Mouse (Mus musculus) CH12F3 (cell line): ENCODE data around the gene Prkar2b.

ENCODE experiments used
- in situ Hi-C: fragments of 300-500 bp; cut with MboI; formaldehyde crosslinking; loops from 2 replicates; pipeline ENCODE4 v1.14.3; 2020; ENCODE audit warnings: low sequenced_read_pairs

Gene Prkar2b

DNA sequence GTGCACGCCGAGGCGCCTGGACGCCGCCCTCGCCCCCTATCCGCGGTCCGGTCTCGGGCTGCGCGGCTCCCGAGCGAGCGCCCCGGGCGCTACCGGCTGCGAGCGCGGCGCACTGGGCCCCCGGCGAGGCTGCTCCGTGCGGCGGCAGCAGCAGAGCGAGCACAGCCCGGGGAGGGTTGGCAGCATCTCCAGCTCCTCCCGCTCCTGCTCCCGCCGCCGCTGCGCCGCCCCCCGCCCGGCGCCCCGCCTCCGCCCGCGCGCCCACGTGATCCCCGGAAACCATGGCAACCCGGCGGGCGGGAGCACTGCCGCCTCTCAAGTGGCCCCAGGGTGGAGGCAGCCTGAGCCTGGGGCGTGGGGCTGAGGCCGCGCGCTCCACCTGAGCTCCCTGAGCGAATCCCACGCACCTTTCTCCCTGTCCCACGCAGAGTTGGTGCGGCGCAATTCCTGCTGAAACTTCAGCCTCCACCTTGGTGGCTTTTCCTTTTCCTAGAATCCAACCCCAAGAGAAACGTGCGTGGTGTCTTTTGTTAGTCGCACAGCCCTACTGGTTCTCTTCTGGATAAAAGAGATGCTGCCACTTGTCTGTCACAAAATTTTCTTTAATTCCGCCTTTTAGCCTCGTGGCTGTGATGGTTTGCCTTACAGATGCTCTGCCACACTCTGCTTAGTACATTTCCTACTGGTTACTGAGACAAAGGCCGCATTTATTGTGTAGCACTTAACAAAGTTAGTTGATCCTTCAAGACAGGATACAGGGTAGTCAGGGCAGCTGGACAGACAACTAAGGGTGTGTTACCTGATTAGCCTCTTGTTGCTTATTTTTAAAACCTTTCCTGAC is at the start of gene Prkar2b:
Prkar2b (minus strand) TSS at position 207 of the 841 bp plus-strand sequence.
- in situ Hi-C loops = loop anchor here (10.0 kb wide), 1 partner anchor 77 kb away; no protein-coding TSS in a partner anchor

DNA sequence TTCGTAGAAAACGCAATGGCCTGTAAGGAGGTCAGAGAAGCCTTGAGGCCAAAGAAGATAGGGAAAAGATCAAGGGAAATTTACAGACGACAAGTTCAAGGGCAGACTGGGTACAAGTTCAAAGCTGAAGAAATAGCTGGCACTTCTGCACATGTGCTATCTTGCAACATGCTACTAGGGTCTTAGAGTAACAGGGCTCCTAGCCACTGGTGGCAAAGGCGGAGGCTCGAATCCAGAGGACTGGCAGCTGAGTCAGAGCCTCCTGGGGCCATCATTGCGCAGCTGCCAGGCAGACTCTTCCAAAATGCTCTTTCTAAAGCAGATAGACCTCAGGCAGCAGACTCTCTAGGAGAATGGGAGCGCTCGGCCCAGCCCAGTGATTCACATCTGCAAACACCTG is 48.1 kb upstream of the Prkar2b start:
- in situ Hi-C loops = no loop called here

DNA sequence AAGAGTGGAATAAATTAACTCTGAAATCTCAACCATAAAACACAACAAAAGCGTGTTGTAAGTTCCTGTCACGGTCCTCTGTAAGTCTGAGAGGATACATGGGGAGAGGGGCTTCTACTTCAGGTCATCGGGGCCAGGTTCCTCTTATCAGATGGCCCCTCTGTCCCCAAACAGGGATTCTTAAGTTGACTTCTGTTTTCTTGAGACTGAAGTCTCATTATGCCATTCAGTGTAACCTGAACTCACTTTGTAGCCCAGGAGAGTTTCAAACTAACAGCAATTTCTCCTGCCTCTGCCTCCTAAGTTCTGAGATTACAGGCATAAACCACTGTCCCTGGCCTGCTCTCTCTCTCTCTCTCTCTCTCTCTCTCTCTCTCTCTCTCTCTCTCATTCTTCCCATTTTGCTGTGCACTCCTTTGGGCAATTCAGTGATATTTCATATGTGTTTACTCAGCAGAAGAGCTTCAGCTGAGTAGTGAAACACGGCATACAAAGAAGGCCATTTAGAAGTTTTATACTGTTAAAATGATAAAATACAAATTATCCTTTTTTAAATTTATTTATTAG is 43.9 kb upstream of the Prkar2b start:
- in situ Hi-C loops = no loop called here

DNA sequence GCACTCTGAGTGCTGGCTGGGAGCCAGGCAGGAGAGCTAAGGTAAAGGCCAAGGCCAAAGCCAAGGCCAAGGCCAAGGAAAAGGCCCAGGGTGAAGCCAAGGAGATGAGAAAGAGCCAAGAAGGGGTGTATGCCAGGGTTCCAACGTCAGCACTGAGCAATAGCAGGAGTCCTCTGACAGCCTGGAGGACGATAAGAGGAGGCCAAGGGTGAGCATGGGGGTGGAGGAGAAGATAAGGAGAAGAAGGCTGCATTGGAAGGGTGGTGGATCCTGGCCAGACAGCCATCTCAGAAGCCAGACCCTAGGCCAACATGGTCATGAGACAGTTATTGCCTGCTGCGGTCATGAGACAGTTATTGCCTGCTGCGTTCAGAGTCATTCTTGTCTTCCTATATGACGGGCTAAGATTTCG is 43.4 kb upstream of the Prkar2b start:
- in situ Hi-C loops = no loop called here

DNA sequence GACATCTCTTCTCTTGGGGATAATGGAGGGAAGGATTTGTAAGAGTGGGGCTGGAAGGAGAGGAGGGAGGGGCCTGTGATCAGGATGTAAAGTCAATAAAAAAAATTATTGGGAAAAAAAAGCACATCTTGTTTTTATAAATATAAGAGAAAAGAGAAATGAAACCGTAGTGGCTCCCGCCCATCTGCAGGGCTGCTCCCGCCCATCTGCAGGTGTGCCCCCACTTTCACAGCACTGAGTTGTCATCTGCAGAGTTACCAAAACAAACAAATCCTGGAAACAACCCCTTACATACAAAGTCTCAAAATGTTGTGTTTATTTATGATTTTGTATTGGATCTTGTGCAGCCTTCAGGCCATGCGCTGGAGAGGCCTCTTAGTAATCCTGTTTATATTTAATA is 40.2 kb upstream of the Prkar2b start:
- in situ Hi-C loops = no loop called here

DNA sequence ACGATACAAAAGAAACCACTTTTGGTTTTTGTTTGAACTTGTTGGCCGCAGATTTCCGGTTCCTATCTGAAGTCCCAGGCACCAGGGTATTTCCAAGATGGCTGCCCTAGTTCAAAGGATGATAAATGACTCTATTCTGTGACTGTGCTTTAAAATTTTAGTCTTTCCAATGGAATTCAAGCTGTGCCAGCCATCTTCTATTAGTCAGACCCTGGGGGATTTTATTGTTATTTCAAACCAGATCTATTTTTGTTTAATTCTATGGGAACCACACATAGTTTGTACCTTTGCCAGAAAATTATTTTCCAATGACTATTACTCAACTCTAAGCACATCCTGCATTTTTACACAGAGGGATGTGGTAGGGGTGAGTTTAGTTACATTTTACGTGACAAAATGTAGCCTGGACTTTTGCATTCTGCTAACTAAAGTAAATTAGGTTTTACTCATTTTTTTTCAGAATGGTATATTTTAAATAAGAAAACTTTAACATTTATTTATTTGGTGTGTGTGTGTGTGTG is 38.6 kb upstream of the Prkar2b start:
- in situ Hi-C loops = no loop called here

DNA sequence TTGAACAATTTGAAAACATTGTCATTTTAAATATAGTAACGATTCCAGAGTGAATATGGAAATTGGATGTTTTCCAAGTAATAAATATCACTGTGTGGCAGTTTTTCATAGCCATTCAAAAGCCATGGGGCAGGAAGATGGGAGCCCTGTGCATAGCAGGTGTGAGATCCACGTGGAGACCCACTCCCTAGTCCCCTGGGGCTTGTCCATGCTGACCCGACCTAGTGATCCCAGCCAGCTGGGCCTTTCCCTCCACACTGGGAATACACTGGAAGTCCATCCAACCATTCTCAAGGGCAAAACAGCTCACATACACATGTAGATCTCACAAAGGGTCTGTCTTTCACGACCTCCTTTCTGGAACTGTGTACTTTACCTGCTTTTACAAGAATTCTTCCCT is 37.5 kb upstream of the Prkar2b start:
- in situ Hi-C loops = no loop called here

DNA sequence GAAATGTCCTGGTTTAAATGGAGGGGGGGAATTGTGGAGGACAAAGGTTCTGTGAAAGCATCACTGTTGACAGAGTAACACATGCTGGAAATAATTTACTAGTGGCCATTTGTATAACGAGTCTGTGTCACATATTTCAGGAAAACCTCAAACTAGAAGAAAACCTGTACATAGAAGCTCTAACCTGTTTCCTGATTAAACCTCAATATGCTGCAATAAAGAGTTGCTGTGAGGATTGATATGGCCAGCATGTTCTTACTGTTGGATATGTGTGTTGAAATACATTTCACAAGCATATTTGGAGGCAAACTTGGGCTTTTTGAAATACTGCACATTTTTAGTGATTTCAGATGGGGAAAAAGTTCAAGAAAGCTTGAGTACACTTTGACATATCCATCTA is 36.0 kb upstream of the Prkar2b start:
- in situ Hi-C loops = no loop called here

DNA sequence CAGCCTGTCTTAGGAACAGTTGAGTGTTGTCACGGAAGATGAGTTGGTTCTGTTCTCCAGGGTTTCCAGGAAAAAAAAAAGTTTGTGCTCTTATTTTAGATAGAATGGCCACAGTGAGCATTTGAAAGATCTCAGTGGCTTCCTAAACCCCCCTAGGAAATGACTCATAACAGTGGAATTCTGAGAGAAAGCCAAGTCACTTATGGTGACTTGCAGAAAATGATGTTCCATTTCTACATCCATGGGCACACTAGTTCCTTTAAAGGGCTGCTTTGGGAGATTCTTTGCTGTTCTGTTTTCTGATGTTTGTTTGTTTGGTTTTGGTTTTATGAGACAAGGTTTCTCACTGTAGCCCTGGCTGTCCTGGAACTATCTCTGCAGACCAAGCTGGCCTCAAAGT is 34.1 kb upstream of the Prkar2b start:
- in situ Hi-C loops = no loop called here

DNA sequence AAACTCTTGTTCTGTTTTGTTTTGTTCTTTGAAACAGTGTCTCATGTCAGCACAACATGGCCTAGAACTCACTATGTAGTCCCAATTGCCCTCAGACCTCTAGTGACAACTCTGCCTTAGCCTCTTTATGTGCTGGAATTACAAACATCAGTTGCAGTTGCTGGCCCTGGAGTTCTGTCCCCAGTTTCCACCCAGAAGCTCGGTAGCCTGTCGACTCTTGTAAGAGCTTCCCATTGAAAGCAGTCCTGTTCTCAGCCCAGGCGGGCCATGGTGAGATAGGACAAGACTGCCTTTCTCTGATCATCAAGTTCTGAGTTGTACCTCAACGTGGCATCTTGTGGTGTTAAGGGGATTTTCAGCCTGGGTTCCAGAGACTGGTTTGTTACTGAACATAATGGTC is 31.4 kb upstream of the Prkar2b start:
- in situ Hi-C loops = no loop called here

DNA sequence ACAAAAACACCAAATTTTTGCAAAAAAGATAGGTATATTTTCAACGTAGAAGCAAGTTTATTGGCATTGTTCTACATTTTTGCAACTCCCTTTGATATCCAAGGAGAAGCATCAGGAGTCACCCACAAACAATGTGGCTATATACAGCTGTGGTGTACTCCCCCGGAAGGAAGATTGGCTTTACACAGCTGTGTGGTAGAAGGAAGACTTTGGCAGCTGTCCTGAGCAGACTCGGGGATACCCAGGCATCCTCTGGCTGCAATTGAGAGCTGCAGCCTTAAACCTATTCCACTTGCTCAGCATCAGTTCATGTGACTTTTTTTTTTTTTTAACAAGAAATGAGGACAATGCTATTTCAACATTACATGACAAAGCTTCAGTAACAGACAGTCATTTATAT is 27.5 kb upstream of the Prkar2b start:
- in situ Hi-C loops = no loop called here

DNA sequence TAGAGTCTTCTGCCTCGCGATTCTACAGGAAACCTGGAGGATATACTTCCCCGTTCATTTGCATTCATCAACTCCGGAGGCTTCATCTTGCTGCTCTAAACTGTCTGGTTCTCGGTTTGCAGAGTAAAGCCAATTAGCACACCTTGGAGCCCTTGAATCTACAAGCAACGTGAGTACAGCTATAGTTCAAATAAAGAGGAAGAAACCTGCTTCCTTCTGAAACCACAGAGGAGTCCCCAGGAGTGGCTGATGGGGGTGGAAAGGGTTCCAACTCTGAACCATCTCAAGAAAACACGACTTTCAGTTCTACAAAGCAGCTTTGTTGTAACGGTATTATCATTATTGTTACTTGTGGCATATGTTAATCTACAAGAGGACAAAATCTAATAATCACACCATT is 26.2 kb upstream of the Prkar2b start:
- in situ Hi-C loops = no loop called here

DNA sequence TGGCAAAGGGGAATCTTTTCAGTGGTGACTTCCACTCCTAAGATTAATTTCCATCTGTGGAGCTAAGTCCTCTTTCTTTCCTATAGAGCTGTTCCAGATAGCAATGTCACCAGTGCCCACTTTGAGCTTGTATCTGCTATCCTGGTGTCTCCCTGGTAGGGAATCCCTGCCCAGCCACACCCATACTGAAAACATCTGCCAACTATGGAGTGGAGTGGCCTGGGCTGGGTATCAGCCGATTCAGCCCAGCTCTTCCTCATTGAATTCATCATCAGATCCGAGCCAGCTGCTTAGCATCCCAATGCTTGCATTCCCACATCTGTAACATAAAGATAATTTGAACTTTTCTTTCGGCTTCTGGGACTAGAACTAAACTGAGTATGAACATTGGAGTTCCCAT is 25.8 kb upstream of the Prkar2b start:
- in situ Hi-C loops = no loop called here

DNA sequence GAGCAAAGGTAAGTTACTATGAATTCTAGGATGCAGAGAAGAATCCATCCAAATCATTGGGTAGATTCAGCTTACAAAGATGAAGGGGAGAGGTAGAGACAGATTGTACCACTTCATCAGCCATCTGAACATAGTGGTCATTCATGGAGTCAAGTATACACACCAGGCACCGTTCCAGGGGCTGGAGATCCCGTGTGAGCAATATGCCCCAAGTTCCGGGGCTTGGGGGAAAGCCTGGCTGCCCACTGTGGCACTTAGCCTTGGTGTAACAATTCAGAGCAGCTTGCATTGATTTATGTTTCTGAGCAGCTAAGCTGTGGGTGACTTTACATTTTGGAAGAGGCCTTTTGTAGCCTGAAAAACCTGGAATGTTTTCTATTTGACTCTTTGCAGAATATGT is 24.8 kb upstream of the Prkar2b start:
- in situ Hi-C loops = no loop called here

DNA sequence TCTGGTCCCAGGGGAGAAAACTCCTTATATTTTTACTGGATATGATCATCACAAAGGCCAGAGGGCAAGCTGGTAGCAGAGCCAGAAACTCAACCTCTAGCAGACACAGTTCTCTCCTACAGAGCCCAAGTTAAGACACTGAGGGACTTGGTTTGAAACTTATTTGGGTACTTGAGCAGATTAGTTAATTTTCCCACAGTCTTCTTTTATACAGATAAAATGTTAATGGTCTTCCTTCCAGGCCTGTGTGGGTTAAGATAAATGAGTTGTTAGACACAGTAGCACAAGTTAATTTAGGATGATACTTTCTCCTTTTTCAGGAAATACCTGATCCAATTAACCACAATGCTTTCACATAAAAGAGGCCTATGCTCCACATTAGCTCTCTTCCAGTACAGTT is 24.1 kb upstream of the Prkar2b start:
- in situ Hi-C loops = no loop called here

DNA sequence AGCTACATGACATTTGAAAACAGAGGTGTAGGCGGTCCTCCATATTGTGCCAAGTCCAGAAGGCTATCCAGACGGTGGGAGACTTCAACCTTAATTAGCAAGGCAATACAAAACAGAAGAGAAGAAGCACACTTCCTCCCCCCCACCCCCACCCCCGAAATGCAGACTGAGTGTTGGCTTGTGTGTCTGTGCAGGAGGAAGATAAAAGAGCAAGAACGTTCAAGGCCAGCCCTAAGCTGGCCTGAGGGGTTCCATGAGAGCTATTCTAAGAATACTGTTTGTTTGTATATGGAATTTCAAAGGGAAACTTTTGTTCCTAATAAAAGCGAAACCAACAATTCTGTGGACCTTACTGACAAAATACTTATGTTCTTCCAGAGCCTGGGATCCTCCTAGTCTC is 23.5 kb upstream of the Prkar2b start:
- in situ Hi-C loops = no loop called here

DNA sequence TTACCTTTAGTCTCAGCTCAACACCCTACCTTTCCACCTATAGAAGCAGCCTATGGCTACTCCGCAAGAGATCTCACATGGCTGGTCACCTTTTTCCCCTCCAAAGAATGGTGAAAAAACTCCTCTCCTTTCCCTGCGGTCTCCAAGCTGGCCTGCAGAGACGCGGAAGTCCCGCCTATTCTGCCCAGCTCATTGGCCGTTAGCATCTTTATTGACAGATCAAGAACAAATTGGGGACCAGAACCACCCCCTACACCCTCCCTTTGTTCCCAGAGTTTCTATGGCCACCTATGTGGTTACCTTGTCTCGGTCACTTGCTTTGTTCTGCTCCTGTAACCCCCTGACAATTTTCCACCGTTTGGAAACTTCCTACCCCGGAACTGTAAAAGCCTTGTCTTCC is 19.6 kb upstream of the Prkar2b start:
- in situ Hi-C loops = no loop called here

DNA sequence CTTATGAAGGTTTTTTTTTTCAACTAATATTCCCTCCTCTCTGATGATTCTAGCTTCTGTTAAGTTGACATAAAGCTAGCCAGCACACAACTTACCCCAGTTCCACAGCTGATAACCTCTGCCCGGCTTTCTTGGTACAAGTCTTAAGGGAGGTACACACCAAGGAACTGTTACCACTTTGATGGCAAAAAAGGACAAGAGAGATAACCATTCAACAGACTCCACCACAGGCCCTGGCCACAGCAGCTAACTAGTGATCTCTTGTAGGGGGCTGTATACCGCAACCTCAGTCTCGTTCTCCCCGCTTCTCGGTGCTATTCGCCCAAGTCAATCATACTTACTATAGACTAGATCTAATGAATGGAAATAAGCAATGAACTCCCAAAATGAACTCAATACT is 16.3 kb upstream of the Prkar2b start:
- in situ Hi-C loops = no loop called here

DNA sequence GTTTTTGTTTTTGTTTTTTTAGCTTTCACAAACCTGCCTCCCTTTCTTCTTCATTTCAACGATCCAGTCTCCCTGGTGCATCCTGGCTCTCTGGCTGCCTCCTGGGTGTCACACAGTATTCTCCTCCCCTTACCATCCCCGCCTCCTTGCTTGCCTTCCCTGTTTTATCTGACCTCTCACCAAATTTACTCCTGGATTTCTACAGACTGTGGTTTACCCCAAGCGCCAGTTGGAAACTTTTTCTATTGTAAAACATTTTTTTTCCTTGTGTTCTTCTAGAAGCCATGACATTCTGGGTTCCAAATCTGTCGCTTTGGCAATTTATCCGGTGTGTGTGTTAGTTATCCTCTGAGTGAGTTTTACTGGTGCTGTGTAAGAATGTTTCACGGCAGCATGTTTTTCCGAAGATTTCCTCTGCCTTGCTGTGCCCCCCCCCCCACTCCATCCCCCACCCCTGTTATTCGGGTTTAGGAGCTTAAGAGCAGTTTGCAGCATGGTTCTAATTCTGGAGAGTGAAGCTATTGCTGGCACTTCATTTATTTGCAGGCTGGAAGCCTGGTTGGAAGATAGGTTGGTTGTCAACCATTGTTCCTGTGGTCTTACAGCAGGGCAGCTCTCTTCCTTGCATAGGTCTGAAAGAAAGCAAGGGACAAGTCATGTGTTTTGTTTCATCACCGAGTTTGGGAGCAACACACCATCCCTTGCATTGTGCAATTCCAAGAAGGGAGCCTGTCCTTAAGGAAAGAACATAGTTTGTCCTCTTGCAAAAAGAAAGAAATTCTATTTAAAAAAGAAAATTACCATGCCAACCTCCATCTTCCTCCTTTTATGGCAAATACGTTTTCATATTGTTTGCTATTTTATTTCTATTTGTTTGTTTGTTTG is 15.0 kb upstream of the Prkar2b start:
- in situ Hi-C loops = no loop called here

DNA sequence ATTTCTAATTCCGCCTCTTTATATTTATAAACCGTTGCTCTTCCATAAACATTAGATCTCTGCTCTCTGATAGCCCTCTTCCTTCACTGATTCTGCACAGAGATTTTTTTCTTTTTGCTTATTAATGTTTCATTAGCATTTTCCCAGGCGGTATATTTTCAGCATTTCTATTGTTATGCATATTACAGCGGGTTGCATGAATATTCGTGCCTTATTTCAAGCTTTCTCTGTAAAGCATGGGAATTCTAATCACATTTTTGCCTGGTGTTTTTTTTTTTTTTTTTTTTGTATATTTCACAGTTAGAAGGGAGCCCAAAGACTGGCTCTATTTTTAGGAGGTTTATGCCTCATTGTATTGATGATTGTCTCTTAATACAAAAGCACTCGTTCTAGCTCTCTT is 13.2 kb upstream of the Prkar2b start:
- in situ Hi-C loops = no loop called here

DNA sequence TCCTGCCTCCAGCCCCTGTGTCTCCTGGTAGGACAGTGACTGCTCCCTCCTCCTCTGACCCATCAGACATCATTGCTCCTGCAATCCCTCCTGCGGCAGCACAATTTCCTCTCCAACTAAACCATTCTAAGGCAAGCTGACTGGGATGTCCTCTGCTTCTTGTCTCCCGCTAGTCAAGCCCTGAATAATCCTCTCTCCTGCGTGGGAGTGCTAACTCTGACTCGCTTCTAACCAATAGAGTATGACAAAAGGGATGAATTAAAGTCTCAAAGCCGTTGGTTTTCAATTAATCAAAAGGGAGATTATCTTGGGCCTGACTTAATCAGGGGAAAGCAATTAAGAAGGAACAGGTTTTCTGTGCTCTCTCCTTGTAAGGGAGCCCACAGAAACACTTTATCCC is 4.9 kb upstream of the Prkar2b start:
- in situ Hi-C loops = loop anchor here (10.0 kb wide), 1 partner anchor 81 kb away; no protein-coding TSS in a partner anchor
